8 mouse cellular contexts compared by ENCODE assay signal in genomic region chr11:82890342-82890762, GRCm38 (mm10). TPM values are rescaled to one million over a fixed set of nuclear protein-coding genes. Genes with fewer than 3 reads are reported as not detected.
DNase-seq lines count a peak whose midpoint lies in the region; ATAC-seq lines count a peak whose summit lies in the region.

Gene Rad51d, minus strand, starts transcription at chr11:82890614.

- no peaks in the 10 kb centered on the region for H3K9me3 ChIP-seq in hindbrain, embryonic 12.5 days (replicated peaks)

- peak within 1 kb of the TSS; percentile 63 for H3K4me3 ChIP-seq in hindbrain, embryonic 12.5 days

- H3K4me1 ChIP-seq in hindbrain, embryonic 12.5 days: peaks cover 19% of the 10 kb centered on the region

- DNase-seq in Muller cell, postnatal 12 days (ENCODE audit: inconsistent ontology term): peak; percentile 97
- peak; percentile 94 for DNase-seq in cerebellum, adult 9-11 months
- DNase-seq in frontal cortex, postnatal 10 days (ENCODE audit: low spot score in 2 of 2): peak; percentile 81 to 89
- peak; percentile 90 to 92 for DNase-seq in layer of hippocampus, postnatal 14 days (ENCODE audit: low spot score in 2 of 2)
- DNase-seq in lung, postnatal 14 days: peak; percentile 96
- DNase-seq in retina, adult 2 months (ENCODE audit: low read depth, low spot score): peak; percentile 89
- peak; percentile 94 to 96 for DNase-seq in thymus, postnatal 36 days

- ATAC-seq in hindbrain, embryonic 12.5 days (ENCODE audit: low FRiP score): peak; percentile 90

- H3K9ac ChIP-seq in hindbrain, embryonic 12.5 days: peak within 1 kb of the TSS; percentile 78

- peaks cover 9% of the 10 kb centered on the region; the same call in 1 of the 2 replicates for H3K27me3 ChIP-seq in hindbrain, embryonic 12.5 days

- peak within 1 kb of the TSS; percentile 90 for H3K4me2 ChIP-seq in hindbrain, embryonic 12.5 days (replicated peaks)

- H3K36me3 ChIP-seq in hindbrain, embryonic 12.5 days: no peaks in the 10 kb centered on the region

- H3K27ac ChIP-seq in hindbrain, embryonic 12.5 days: peak within 1 kb of the TSS; percentile 52; the same call in 1 of the 2 replicates

- WGBS in hindbrain, embryonic 12.5 days: under 1% methylated on average over 22 of the region's 26 CpGs

RNA-seq across cellular contexts. Expression of gene Rad51d, which starts in this region (rescaled TPM):
- polyA plus RNA-seq in hindbrain, embryonic 12.5 days (2016; fragmentation: Nextera tagmentation; extraction: Ambion mirVana): 10.9 and 12.6 TPM in 2 replicates
- 10 to 100 TPM; 12.5 to 13.2 TPM for total RNA-seq in layer of hippocampus, postnatal 14 days (2021)

Comparison
In these comparisons a context has a peak if more than half of its experiments do, and no peak if none do; other contexts are left out.
1. Peak in every context shown above with its lines: DNase-seq, ATAC-seq, H3K4me3 ChIP-seq and H3K27ac ChIP-seq.